Mouse (Mus musculus) testis, adult 2 months (tissue): ENCODE results near the gene Tuba1c. TPM values are rescaled to one million over a fixed set of nuclear protein-coding genes. Genes with fewer than 3 reads are reported as not detected.

Experiments used
- H3K27ac ChIP-seq: fragments of 200-500 bp; 2 replicates; pipeline ENCODE4 v1.5.1; 2012; ENCODE audit warnings: low read depth, low read length; ENCODE audit not compliant: control insufficient read depth, insufficient read depth
- H3K27me3 ChIP-seq: fragments of 200-500 bp; 2 replicates; pipeline ENCODE4 v1.6.1; 2012; ENCODE audit warnings: mild to moderate bottlenecking, low read length, moderate library complexity; ENCODE audit not compliant: control insufficient read depth, insufficient read depth
- H3K36me3 ChIP-seq: fragments of 200-500 bp; 2 replicates; pipeline ENCODE4 v1.6.1; 2012; ENCODE audit warnings: mild to moderate bottlenecking, low read length; ENCODE audit not compliant: control insufficient read depth, insufficient read depth
- H3K4me1 ChIP-seq: fragments of 200-500 bp; 2 replicates; pipeline ENCODE4 v1.6.1; 2012; ENCODE audit warnings: low read length; ENCODE audit not compliant: control insufficient read depth, insufficient read depth
- H3K4me3 ChIP-seq: fragments of 200-500 bp; 2 replicates; pipeline ENCODE4 v1.5.1; 2012; ENCODE audit warnings: low read depth, mild to moderate bottlenecking, low read length, moderate library complexity, mixed read lengths; ENCODE audit not compliant: control insufficient read depth
- CTCF ChIP-seq: fragments of 200-500 bp; IDR thresholded peaks from 2 replicates; pipeline ENCODE4 v1.5.1; 2012; ENCODE audit warnings: low read depth, mild to moderate bottlenecking, inconsistent platforms, low read length, moderate library complexity; ENCODE audit not compliant: control insufficient read depth, insufficient read depth, insufficient replicate concordance
- POLR2A ChIP-seq: fragments of 200-500 bp; IDR thresholded peaks from 2 replicates; pipeline ENCODE4 v1.6.1; 2012; ENCODE audit warnings: low read depth, mild to moderate bottlenecking, inconsistent platforms, low read length, moderate library complexity; ENCODE audit not compliant: control insufficient read depth
- polyA plus RNA-seq: library from polyadenylated mRNA; depleted of rRNA; stranded (reverse); fragments of >200 nt; gene quantifications from 2 replicates; pipeline ENCODE4 v1.2.3, GENCODE M21; 2012; rRNA removed

Tuba1c gene
- polyA plus RNA-seq, result 223 and 227 TPM in 2 replicates

GRCm38 (mm10) chr15:99029619-99030584, at the start of gene Tuba1c:
Tuba1c (plus strand) TSS chr15:99029891.
- H3K4me1 ChIP-seq, result peaks cover 5% of the 10 kb centered on the region
- peak within 1 kb of the TSS; percentile 59 for H3K27ac ChIP-seq
- H3K4me3 ChIP-seq, result peak within 1 kb of the TSS; percentile 73
- peak; percentile 71 for TF ChIP-seq POLR2A
- TF ChIP-seq CTCF, result no peak
- no peaks in the 10 kb centered on the region for H3K36me3 ChIP-seq
- no peaks in the 10 kb centered on the region; the same call in none of the 2 replicates for H3K27me3 ChIP-seq

- Histone ChIP-seq H3K36me3 (no peaks in the 10 kb centered on the region), H3K27ac (no peak overlapping the region), H3K4me3 (no peak overlapping the region), H3K27me3 (no peaks in the 10 kb centered on the region), H3K4me1 (peaks cover 6% of the 10 kb centered on the region)
- TF ChIP-seq CTCF (no peak), POLR2A (no peak)
Observed at GRCm38 (mm10) chr15:98980012-98980614, 49.6 kb upstream of the Tuba1c start.

GRCm38 (mm10) chr15:98982100-98982499, 47.6 kb upstream of the Tuba1c start:
- no peaks in the 10 kb centered on the region for H3K27me3 ChIP-seq
- no peaks in the 10 kb centered on the region for H3K36me3 ChIP-seq
- H3K4me1 ChIP-seq, result peaks cover 8% of the 10 kb centered on the region
- TF ChIP-seq POLR2A (no peak), CTCF (no peak)
- H3K4me3 ChIP-seq, result no peak overlapping the region
- peak overlapping the region; percentile 15; the same call in 1 of the 2 replicates for H3K27ac ChIP-seq

- Histone ChIP-seq H3K4me3 (no peak overlapping the region), H3K4me1 (peaks cover 7% of the 10 kb centered on the region), H3K36me3 (no peaks in the 10 kb centered on the region), H3K27ac (peak overlapping the region; percentile 15; the same call in 1 of the 2 replicates), H3K27me3 (no peaks in the 10 kb centered on the region)
- TF ChIP-seq POLR2A, result peak; percentile 21; the same call in 1 of the 2 replicates
- TF ChIP-seq CTCF, result no peak
Observed at GRCm38 (mm10) chr15:98983431-98984081, 46.1 kb upstream of the Tuba1c start.

- peak overlapping the region; percentile 39; the same call in 1 of the 2 replicates for H3K4me3 ChIP-seq
- TF ChIP-seq CTCF (no peak), POLR2A (no peak)
- H3K36me3 ChIP-seq, result no peaks in the 10 kb centered on the region
- H3K4me1 ChIP-seq, result peaks cover 10% of the 10 kb centered on the region
- no peaks in the 10 kb centered on the region for H3K27me3 ChIP-seq
- peak overlapping the region; percentile 43; the same call in 1 of the 2 replicates for H3K27ac ChIP-seq
Observed at GRCm38 (mm10) chr15:98984681-98985080, 45.0 kb upstream of the Tuba1c start.

- peak overlapping the region; percentile 99 for H3K27ac ChIP-seq
- H3K27me3 ChIP-seq, result no peaks in the 10 kb centered on the region
- TF ChIP-seq CTCF, result no peak
- peak; percentile 84 for TF ChIP-seq POLR2A
- H3K36me3 ChIP-seq, result no peaks in the 10 kb centered on the region
- H3K4me1 ChIP-seq, result peaks cover 12% of the 10 kb centered on the region
- peak overlapping the region; percentile 90 for H3K4me3 ChIP-seq
Observed at GRCm38 (mm10) chr15:98985240-98985981, 44.3 kb upstream of the Tuba1c start.
